Mouse (Mus musculus) limb, embryonic 14.5 days (tissue): ENCODE results near the gene Tmem161b. TPM values are rescaled to one million over a fixed set of nuclear protein-coding genes. Genes with fewer than 3 reads are reported as not detected.
"Not testable (repeated sequence)": the region's sequence is repeated elsewhere in the genome, so short reads cannot be mapped to it uniquely, and the experiment has no call there.

Source experiments
- ATAC-seq: fragments of 200-750 bp; cut with Nextera tagmentation; 2 replicates; pipeline ENCODE4 v1.8.0; 2017; ENCODE audit warnings: low read depth, moderate number of reproducible peaks, moderate TSS enrichment; ENCODE audit not compliant: low FRiP score
- DNase-seq: peaks from one replicate; pipeline ENCODE4 v3.0.0-alpha.2; 2015; ENCODE audit warnings: low spot score
- H3K27ac ChIP-seq: fragments of 300-500 bp; sonication (generic); replicated peaks from 2 replicates; pipeline ENCODE4 v1.5.1; 2014; ENCODE audit warnings: low read depth, mild to moderate bottlenecking, low read length, moderate library complexity, mixed read lengths
- H3K27me3 ChIP-seq: fragments of 300-500 bp; sonication (generic); 2 replicates; pipeline ENCODE4 v1.6.1; 2014; ENCODE audit warnings: low read length, mixed read lengths; ENCODE audit not compliant: control insufficient read depth, insufficient read depth
- H3K36me3 ChIP-seq: fragments of 300-500 bp; sonication (generic); 2 replicates; pipeline ENCODE4 v1.6.1; 2014; ENCODE audit warnings: mild to moderate bottlenecking, low read length, moderate library complexity, mixed read lengths; ENCODE audit not compliant: control insufficient read depth, insufficient read depth
- H3K4me1 ChIP-seq: fragments of 300-500 bp; sonication (generic); 2 replicates; pipeline ENCODE4 v1.6.1; 2014; ENCODE audit warnings: antibody characterized with exemption, low read length, mixed read lengths; ENCODE audit not compliant: control insufficient read depth, insufficient read depth
- H3K4me2 ChIP-seq: fragments of 300-500 bp; sonication (generic); replicated peaks from 2 replicates; pipeline ENCODE4 v1.6.1; 2014; ENCODE audit warnings: low read depth, mild to moderate bottlenecking, low read length, moderate library complexity; ENCODE audit not compliant: severe bottlenecking
- H3K4me3 ChIP-seq: fragments of 300-500 bp; sonication (generic); replicated peaks from 2 replicates; pipeline ENCODE4 v1.5.1; 2014; ENCODE audit warnings: low read length
- H3K9ac ChIP-seq: fragments of 300-500 bp; sonication (generic); 2 replicates; pipeline ENCODE4 v1.6.1; 2014; ENCODE audit warnings: mild to moderate bottlenecking, low read depth, low read length, moderate library complexity; ENCODE audit not compliant: severe bottlenecking
- H3K9me3 ChIP-seq: fragments of 300-500 bp; sonication (generic); 2 replicates; pipeline ENCODE4 v1.6.1; 2016; ENCODE audit warnings: low read length; ENCODE audit not compliant: control insufficient read depth
- POLR2A ChIP-seq: fragments of 200-500 bp; IDR thresholded peaks from 2 replicates; pipeline ENCODE4 v1.8.0; 2012; ENCODE audit warnings: inconsistent platforms, mild to moderate bottlenecking, moderate library complexity, borderline replicate concordance; ENCODE audit not compliant: insufficient read depth, insufficient read length; ENCODE audit errors: extremely low read depth
- WGBS: fragments of 180-500 bp; shearing (Covaris S2); extraction: QIAGEN DNeasy Blood & Tissue Kit; methylation state at CpG from one replicate; pipeline ENCODE4 v1.1.7; 2014; 5-methylcytosine and 5-hydroxymethylcytosine counted together
- polyA plus RNA-seq, 2 experiments: library from polyadenylated mRNA; depleted of rRNA in 1 of 2; stranded (reverse) in 1 of 2; unstranded in 1 of 2; fragments of >200 nt; fragmentation: Nextera tagmentation in 1 of 2; extraction: Ambion mirVana in 1 of 2; gene quantifications; 2 replicates each; pipeline versions ENCODE4 v1.2.1 to v1.2.3; 2012 to 2014

Tmem161b gene
- polyA plus RNA-seq (2012; rRNA removed) (15.4 and 15.6 TPM in 2 replicates), polyA plus RNA-seq (2014; fragmentation: Nextera tagmentation; extraction: Ambion mirVana) (13.6 and 15.4 TPM in 2 replicates)

GRCm38 (mm10) chr13:84221820-84222681, at the start of gene Tmem161b:
Gene Tmem161b (plus strand): TSS chr13:84222296.
- H3K4me2 ChIP-seq, result peak within 1 kb of the TSS; percentile 77
- DNase-seq, result peak; percentile 89
- H3K9ac ChIP-seq, result peak within 1 kb of the TSS; percentile 77
- no peaks in the 10 kb centered on the region for H3K27me3 ChIP-seq
- H3K4me3 ChIP-seq, result peak within 1 kb of the TSS; percentile 73
- H3K9me3 ChIP-seq, result no peaks in the 10 kb centered on the region
- peak; percentile 34; the same call in 1 of the 2 replicates for TF ChIP-seq POLR2A
- WGBS, result 1% methylated on average over 42 of the region's 52 CpGs
- H3K36me3 ChIP-seq, result no peaks in the 10 kb centered on the region
- H3K4me1 ChIP-seq, result peaks cover 6% of the 10 kb centered on the region
- no peak within 1 kb of the TSS; the same call in 1 of the 2 replicates for H3K27ac ChIP-seq
- ATAC-seq, result peak; percentile 98

GRCm38 (mm10) chr13:84185835-84186234, 36.3 kb upstream of the Tmem161b start:
- not testable (repeated sequence) for H3K27me3 ChIP-seq, H3K4me1 ChIP-seq, H3K9me3 ChIP-seq, ATAC-seq, DNase-seq, H3K36me3 ChIP-seq, H3K9ac ChIP-seq, H3K27ac ChIP-seq, H3K4me2 ChIP-seq, H3K4me3 ChIP-seq

- H3K4me3 ChIP-seq, result no peak overlapping the region
- ATAC-seq (no peak), DNase-seq (no peak)
- H3K9ac ChIP-seq, result no peak overlapping the region
- no peak overlapping the region for H3K27ac ChIP-seq
- 79% methylated on average over 3 of the region's 3 CpGs for WGBS
- H3K4me2 ChIP-seq, result no peak overlapping the region
- no peaks in the 10 kb centered on the region for H3K4me1 ChIP-seq
- no peaks in the 10 kb centered on the region for H3K9me3 ChIP-seq
- H3K36me3 ChIP-seq, result no peaks in the 10 kb centered on the region
- TF ChIP-seq POLR2A, result no peak
- no peaks in the 10 kb centered on the region for H3K27me3 ChIP-seq
These were observed 29.4 kb upstream of the Tmem161b start for GRCm38 (mm10) chr13:84192723-84193122.

GRCm38 (mm10) chr13:84222682-84222992, 541 bp downstream of the Tmem161b start:
- ATAC-seq (no peak), DNase-seq (no peak)
- no peak for TF ChIP-seq POLR2A
- Histone ChIP-seq H3K27ac (no peak overlapping the region; the same call in 1 of the 2 replicates), H3K4me3 (peak overlapping the region; percentile 73), H3K4me2 (peak overlapping the region; percentile 77), H3K9me3 (no peaks in the 10 kb centered on the region), H3K27me3 (no peaks in the 10 kb centered on the region), H3K9ac (peak overlapping the region; percentile 77), H3K4me1 (peaks cover 6% of the 10 kb centered on the region), H3K36me3 (no peaks in the 10 kb centered on the region)
- WGBS, result 5% methylated on average over 10 of the region's 10 CpGs

GRCm38 (mm10) chr13:84223018-84223417, 922 bp downstream of the Tmem161b start:
- DNase-seq, result no peak
- no peak overlapping the region for H3K27ac ChIP-seq
- no peaks in the 10 kb centered on the region for H3K36me3 ChIP-seq
- no peaks in the 10 kb centered on the region for H3K9me3 ChIP-seq
- peak overlapping the region; percentile 73 for H3K4me3 ChIP-seq
- no peak for TF ChIP-seq POLR2A
- 49% methylated on average over 5 of the region's 5 CpGs for WGBS
- no peak for ATAC-seq
- peaks cover 6% of the 10 kb centered on the region for H3K4me1 ChIP-seq
- peak overlapping the region; percentile 77 for H3K9ac ChIP-seq
- peak overlapping the region; percentile 77 for H3K4me2 ChIP-seq
- H3K27me3 ChIP-seq, result no peaks in the 10 kb centered on the region
